ENCODE assay signal across 8 mouse cellular contexts in genomic region chr2:60210821-60211220, GRCm38 (mm10). TPM values are rescaled to one million over a fixed set of nuclear protein-coding genes. Genes with fewer than 3 reads are reported as not detected.
DNase-seq lines count a peak whose midpoint lies in the region; ATAC-seq and TF ChIP-seq lines count a peak whose summit lies in the region.

No protein-coding gene starts in this region.

- 6% methylated on average over 5 of the region's 5 CpGs for WGBS in cerebellum, adult 2 months
- 26% methylated on average over 5 of the region's 5 CpGs for WGBS in neural tube, embryonic 11.5 days
- 11% methylated on average over 5 of the region's 5 CpGs for whole genome bisulfite sequencing in intestine, embryonic 15.5 days
- 21% methylated on average over 5 of the region's 5 CpGs for WGBS in neural tube, embryonic 14.5 days

- no peak for TF ChIP-seq CTCF in cerebellum, adult 2 months (IDR thresholded peaks at IDR 0.05; ENCODE audit: borderline replicate concordance, insufficient read depth, low read depth, low read length)

- H3K4me3 ChIP-seq in cerebellum, adult 2 months (replicated peaks; ENCODE audit: insufficient read depth, low read depth, low read length), result peak overlapping the region; percentile 70
- H3K4me3 ChIP-seq in neural tube, embryonic 11.5 days (ENCODE audit: low read depth, low read length), result peak overlapping the region; percentile 94
- H3K4me3 ChIP-seq in intestine, embryonic 15.5 days (replicated peaks), result peak overlapping the region; percentile 86
- H3K4me3 ChIP-seq in neural tube, embryonic 14.5 days (ENCODE audit: low read depth, low read length), result peak overlapping the region; percentile 83

- H3K36me3 ChIP-seq in neural tube, embryonic 11.5 days (ENCODE audit: control insufficient read depth, insufficient read depth, low read length), result no peaks in the 10 kb centered on the region; the same call in 1 of the 2 replicates
- H3K36me3 ChIP-seq in intestine, embryonic 15.5 days, result no peaks in the 10 kb centered on the region; the same call in 1 of the 2 replicates
- no peaks in the 10 kb centered on the region for H3K36me3 ChIP-seq in neural tube, embryonic 14.5 days (ENCODE audit: control insufficient read depth, insufficient read depth, low read length)

- no peaks in the 10 kb centered on the region for H3K9me3 ChIP-seq in neural tube, embryonic 11.5 days (ENCODE audit: control insufficient read depth, low read length)
- H3K9me3 ChIP-seq in intestine, embryonic 15.5 days, result no peaks in the 10 kb centered on the region
- no peaks in the 10 kb centered on the region for H3K9me3 ChIP-seq in neural tube, embryonic 14.5 days (ENCODE audit: control insufficient read depth, low read length)

- H3K4me1 ChIP-seq in cerebellum, adult 2 months (ENCODE audit: control insufficient read depth, insufficient read depth, low read length), result peaks cover 14% of the 10 kb centered on the region
- peaks cover 11% of the 10 kb centered on the region; the same call in 1 of the 2 replicates for H3K4me1 ChIP-seq in neural tube, embryonic 11.5 days (ENCODE audit: control insufficient read depth, insufficient read depth, low read length)
- H3K4me1 ChIP-seq in intestine, embryonic 15.5 days (replicated peaks), result peaks cover 18% of the 10 kb centered on the region
- H3K4me1 ChIP-seq in neural tube, embryonic 14.5 days (ENCODE audit: control insufficient read depth, insufficient read depth, low read length), result peaks cover 15% of the 10 kb centered on the region

- H3K9ac ChIP-seq in neural tube, embryonic 11.5 days (ENCODE audit: low read length), result peak overlapping the region; percentile 93
- peak overlapping the region; percentile 94 for H3K9ac ChIP-seq in intestine, embryonic 15.5 days
- H3K9ac ChIP-seq in neural tube, embryonic 14.5 days (replicated peaks; ENCODE audit: low read depth, low read length), result peak overlapping the region; percentile 93

- no peaks in the 10 kb centered on the region for H3K27me3 ChIP-seq in cerebellum, adult 2 months (ENCODE audit: control insufficient read depth, insufficient read depth, low read length)
- H3K27me3 ChIP-seq in neural tube, embryonic 11.5 days (ENCODE audit: control insufficient read depth, insufficient read depth, low read length), result no peaks in the 10 kb centered on the region
- no peaks in the 10 kb centered on the region for H3K27me3 ChIP-seq in intestine, embryonic 15.5 days (replicated peaks)
- no peaks in the 10 kb centered on the region; the same call in 1 of the 2 replicates for H3K27me3 ChIP-seq in neural tube, embryonic 14.5 days (ENCODE audit: control insufficient read depth, insufficient read depth, low read length)

- no peak for DNase-seq in cerebellum, adult 2 months
- no peak for DNase-seq in cerebellum, postnatal 36 days
- no peak for DNase-seq in neural tube, embryonic 11.5 days (ENCODE audit: low spot score)
- DNase-seq in neural tube, embryonic 10.5 days (ENCODE audit: extremely low spot score, low spot score), result no peak
- no peak for DNase-seq in urinary bladder, postnatal 4 days (ENCODE audit: low spot score in 2 of 2)
- DNase-seq in left cerebral cortex, adult 8-10 months (ENCODE audit: low spot score in 2 of 2), result no peak

- no peak overlapping the region for H3K27ac ChIP-seq in cerebellum, adult 2 months (ENCODE audit: insufficient read depth, low read length)
- H3K27ac ChIP-seq in neural tube, embryonic 11.5 days (ENCODE audit: low read depth, low read length), result no peak overlapping the region
- H3K27ac ChIP-seq in intestine, embryonic 15.5 days, result 0 out of 2 replicates have a peak overlapping the region, but pooled peaks have one; percentile 58
- no peak overlapping the region for H3K27ac ChIP-seq in neural tube, embryonic 14.5 days (ENCODE audit: low read depth, low read length)

- no peak for ATAC-seq in neural tube, embryonic 11.5 days (ENCODE audit: insufficient read depth, low FRiP score, low TSS enrichment)
- ATAC-seq in intestine, embryonic 15.5 days, result no peak
- no peak for ATAC-seq in neural tube, embryonic 14.5 days (ENCODE audit: low read depth)

- peak overlapping the region; percentile 48 for H3K4me2 ChIP-seq in neural tube, embryonic 11.5 days (ENCODE audit: low read depth)
- peak overlapping the region; percentile 70 for H3K4me2 ChIP-seq in intestine, embryonic 15.5 days (replicated peaks)
- peak overlapping the region; percentile 77 for H3K4me2 ChIP-seq in neural tube, embryonic 14.5 days (ENCODE audit: low read depth, low read length)

- TF ChIP-seq POLR2A in cerebellum, adult 2 months (IDR thresholded peaks at IDR 0.05; ENCODE audit: borderline replicate concordance, insufficient read depth, low read length), result no peak

RNA-seq across cellular contexts. Expression of gene March7, which starts 1.1 kb away (rescaled TPM):
- 39.5 and 45.2 TPM in 2 replicates for polyA plus RNA-seq in cerebellum, adult 2 months (2012; rRNA removed)
- polyA plus RNA-seq in neural tube, embryonic 11.5 days (2014; fragmentation: Nextera tagmentation; extraction: Ambion mirVana), result 68.7 and 74.6 TPM in 2 replicates
- polyA plus RNA-seq in intestine, embryonic 15.5 days (2015; fragmentation: Nextera tagmentation; extraction: Ambion mirVana), result 58.7 and 69.3 TPM in 2 replicates
- 101 and 104 TPM in 2 replicates for polyA plus RNA-seq in neural tube, embryonic 14.5 days (2014; fragmentation: Nextera tagmentation; extraction: Ambion mirVana)
- 10 to 100 TPM; 64.0 to 72.4 (median 66.5) TPM for total RNA-seq in left cerebral cortex, adult 8-10 months (2022)

RNA-seq across cellular contexts. Expression of gene Baz2b, which starts 1.2 kb away (rescaled TPM):
- 46.2 and 55.1 TPM in 2 replicates for polyA plus RNA-seq in cerebellum, adult 2 months (2012; rRNA removed)
- polyA plus RNA-seq in neural tube, embryonic 11.5 days (2014; fragmentation: Nextera tagmentation; extraction: Ambion mirVana), result 61.8 and 71.0 TPM in 2 replicates
- 43.4 and 46.3 TPM in 2 replicates for polyA plus RNA-seq in intestine, embryonic 15.5 days (2015; fragmentation: Nextera tagmentation; extraction: Ambion mirVana)
- polyA plus RNA-seq in neural tube, embryonic 14.5 days (2014; fragmentation: Nextera tagmentation; extraction: Ambion mirVana), result 76.1 and 85.3 TPM in 2 replicates
- 10 to 100 TPM; 51.5 to 64.8 (median 61.7) TPM for total RNA-seq in left cerebral cortex, adult 8-10 months (2022)
